Mouse (Mus musculus) erythroblast, embryonic 14.5 days (primary cell): ENCODE measurements around the gene Lrrc36.

ENCODE experiments used
- GATA1 ChIP-seq: IDR thresholded peaks from 2 replicates; pipeline ENCODE4 v1.6.1; 2012; ENCODE audit warnings: low read length, inconsistent platforms, mixed read lengths
- TAL1 ChIP-seq: IDR thresholded peaks from 3 replicates; pipeline ENCODE4 v1.6.1; 2012; ENCODE audit warnings: low read length, inconsistent platforms, mixed read lengths

GRCm38 (mm10) chr8:105496439-105497180 lies 83.2 kb downstream of the Lrrc36 start, which contains the start of gene Zdhhc1:
- no peak for TF ChIP-seq TAL1
- TF ChIP-seq GATA1, result no peak
